Mouse (Mus musculus): ENCODE measurements around the gene Usf2. TPM values are rescaled to one million over a fixed set of nuclear protein-coding genes. Genes with fewer than 3 reads are reported as not detected.

The Usf2 gene
- 165 TPM for total RNA-seq (2023)

GRCm38 (mm10) chr7:30956756-30957366 is at the start of gene Usf2:
Usf2 (minus strand) TSS chr7:30956803.

GRCm38 (mm10) chr7:30973501-30974289 is 17.1 kb upstream of the Usf2 start, which contains the start of gene Fam187b:
Fam187b (plus strand) TSS chr7:30973790.

GRCm38 (mm10) chr7:30973251-30973500 is 16.6 kb upstream of the Usf2 start, which contains the start of gene Lsr:
Lsr (minus strand) TSS chr7:30973464.

GRCm38 (mm10) chr7:30943909-30944635 is 12.5 kb downstream of the Usf2 start, which contains the start of gene Hamp:
Hamp (minus strand) TSS chr7:30944032.

GRCm38 (mm10) chr7:30924581-30924980 is 32.0 kb downstream of the Usf2 start, which contains the start of gene Hamp2:
Hamp2 (minus strand) TSS chr7:30924681.

GRCm38 (mm10) chr7:30914732-30915131 is 41.9 kb downstream of the Usf2 start, which contains the start of gene Mag:
Mag (minus strand) TSS chr7:30914873.

Other genes with a start within 250 kb of the Usf2 start
- gene Atp4a, start 244.6 kb downstream of the Usf2 start, total RNA-seq (2023): not detected
- gene Tmem147, start 227.3 kb downstream of the Usf2 start, total RNA-seq (2023): 47.1 TPM
- gene Gapdhs, start 213.1 kb downstream of the Usf2 start, total RNA-seq (2023): not detected
- gene Sbsn, start 205.3 kb downstream of the Usf2 start, total RNA-seq (2023): 6.2 TPM
- gene Dmkn, start 193.0 kb downstream of the Usf2 start, total RNA-seq (2023): not detected
- not detected for gene Krtdap, start 168.9 kb downstream of the Usf2 start, total RNA-seq (2023)
- gene Ffar2, start 133.0 kb downstream of the Usf2 start, total RNA-seq (2023): 1.3 TPM
- gene Ffar3, start 100.6 kb downstream of the Usf2 start, total RNA-seq (2023): not detected
- 1.3 TPM for gene Ffar1, start 95.2 kb downstream of the Usf2 start, total RNA-seq (2023)
- gene Cd22, start 76.5 kb downstream of the Usf2 start, total RNA-seq (2023): 60.4 TPM
- gene Mag, start 41.9 kb downstream of the Usf2 start, total RNA-seq (2023): not detected
- not detected for gene Hamp2, start 32.1 kb downstream of the Usf2 start, total RNA-seq (2023)
- not detected for gene Hamp, start 12.8 kb downstream of the Usf2 start, total RNA-seq (2023)
- gene Lsr, start 16.7 kb upstream of the Usf2 start, total RNA-seq (2023): 5.6 TPM
- not detected for gene Fam187b, start 17.0 kb upstream of the Usf2 start, total RNA-seq (2023)
- 937 TPM for gene Fxyd5, start 85.7 kb upstream of the Usf2 start, total RNA-seq (2023)
- gene Fxyd7, start 94.7 kb upstream of the Usf2 start, total RNA-seq (2023): 3.8 TPM
- gene Fxyd1, start 100.4 kb upstream of the Usf2 start, total RNA-seq (2023): not detected
- 0.61 TPM for gene Lgi4, start 102.5 kb upstream of the Usf2 start, total RNA-seq (2023)
- not detected for gene Fxyd3, start 119.9 kb upstream of the Usf2 start, total RNA-seq (2023)
- not detected for gene Hpn, start 158.5 kb upstream of the Usf2 start, total RNA-seq (2023)
- gene Scn1b, start 170.2 kb upstream of the Usf2 start, total RNA-seq (2023): 1.7 TPM
- gene Gramd1a, start 199.1 kb upstream of the Usf2 start, total RNA-seq (2023): 987 TPM

Data from CD8-positive naive resting alpha-beta T cell, adult 57 days (primary cell).